Mouse (Mus musculus): ENCODE data around the gene Acta2.
"Not testable (repeated sequence)": the region's sequence is repeated elsewhere in the genome, so short reads cannot be mapped to it uniquely, and the experiment has no call there.

Acta2 gene

DNA sequence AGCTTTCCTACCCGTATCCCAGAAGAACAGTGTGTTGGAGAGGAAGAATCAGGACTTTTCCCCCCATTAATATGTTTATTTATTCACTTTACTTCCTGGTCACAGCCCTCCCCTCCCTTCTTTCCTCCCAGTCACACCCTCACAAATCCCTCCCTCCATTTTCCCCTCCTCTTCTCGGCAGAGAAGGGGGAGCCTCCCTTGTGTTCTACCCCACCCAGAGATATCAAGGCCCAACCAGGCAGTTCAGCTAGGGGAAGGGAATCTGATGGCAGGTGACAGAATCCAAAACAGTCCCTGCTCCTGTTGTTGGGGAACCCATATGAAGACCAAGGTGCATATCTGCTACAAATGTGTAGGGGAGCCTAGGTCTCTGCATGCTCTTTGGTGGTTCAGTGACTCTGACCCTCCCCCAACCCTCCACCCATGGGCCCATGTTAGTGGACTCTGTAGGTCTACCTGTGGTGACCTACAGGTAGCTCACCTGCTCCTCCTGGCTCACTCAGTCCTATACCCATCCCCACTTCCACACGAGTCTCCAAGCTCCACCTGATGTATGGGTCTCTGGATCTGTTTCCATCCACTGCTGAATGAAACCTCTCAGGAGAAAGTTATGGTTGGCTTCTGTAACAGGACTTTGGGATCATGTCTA, 34.5 kb downstream of the Acta2 start:
- no peak for DNase-seq (ENCODE audit: low spot score)

DNA sequence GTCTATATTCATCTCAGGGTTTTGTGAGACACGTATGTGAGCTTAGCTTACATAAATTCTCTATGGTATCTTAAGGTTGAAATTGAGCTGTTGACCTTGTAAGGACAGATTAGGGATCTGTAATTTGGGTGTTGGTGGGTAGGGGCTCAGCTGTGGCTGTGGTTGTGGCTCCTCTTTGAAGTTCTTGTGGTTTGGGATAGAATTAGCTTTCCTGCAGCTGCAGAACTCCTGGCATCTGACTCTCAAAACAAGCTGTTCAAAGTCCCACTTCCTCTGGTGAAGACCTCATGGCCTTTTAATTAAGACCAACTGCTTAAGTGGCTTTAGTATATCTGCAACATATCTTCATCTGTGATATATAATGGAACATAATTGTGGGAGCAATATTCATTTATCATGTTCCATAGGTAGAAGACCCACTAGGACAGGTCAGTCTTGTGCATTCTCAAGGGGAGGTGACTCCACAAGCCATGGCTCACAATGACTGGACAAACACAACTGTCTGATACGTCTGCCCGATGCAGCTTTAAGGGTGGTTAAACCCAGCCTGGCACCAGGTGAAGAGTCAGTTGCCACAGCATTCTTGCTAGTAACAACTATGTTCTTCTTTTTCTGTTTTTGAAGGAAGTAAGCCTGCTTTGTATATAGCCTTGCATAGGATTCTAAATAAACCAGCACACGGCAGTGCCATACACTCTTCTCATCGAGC, 36.0 kb downstream of the Acta2 start:
- DNase-seq (ENCODE audit: low spot score) = no peak

DNA sequence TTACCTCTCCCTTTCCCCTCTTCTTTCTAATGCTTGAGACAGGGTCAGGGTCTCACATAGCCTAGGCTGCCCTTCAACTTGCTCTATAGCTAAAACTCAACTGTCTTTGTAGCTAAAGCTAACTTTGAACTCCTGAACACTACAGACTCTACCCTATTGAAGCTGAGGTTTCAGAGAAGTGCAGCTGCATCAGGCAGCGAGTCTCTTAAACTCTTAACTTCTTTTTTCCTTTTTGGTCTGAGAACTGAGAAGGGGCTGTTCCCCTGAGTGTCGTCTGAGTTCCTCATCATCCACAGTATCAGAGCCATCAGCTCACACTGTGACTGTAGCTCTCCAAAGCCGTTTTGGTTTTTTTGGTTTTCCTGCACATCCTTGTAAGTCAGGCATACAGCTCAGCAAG, 37.6 kb downstream of the Acta2 start:
- no peak for DNase-seq (ENCODE audit: low spot score)

DNA sequence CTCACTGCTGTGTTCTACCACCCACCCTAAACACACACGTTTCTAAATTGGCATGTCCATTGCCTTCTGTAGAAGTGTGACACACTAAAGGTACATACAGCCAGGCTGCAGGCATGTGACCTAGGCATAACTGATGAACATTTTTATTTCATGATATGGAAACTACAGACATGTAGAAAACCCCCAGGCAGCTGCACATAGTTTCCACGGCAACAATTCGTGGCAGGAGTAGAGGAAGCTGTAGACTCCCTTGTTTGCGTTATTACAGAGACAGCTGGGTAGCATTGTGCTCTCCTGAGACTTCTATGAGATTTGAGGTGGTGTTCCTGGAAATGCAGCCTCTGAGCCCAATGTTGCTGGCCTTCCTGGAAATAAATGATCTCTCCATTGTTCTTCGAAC, 38.4 kb downstream of the Acta2 start:
- no peak for DNase-seq (ENCODE audit: low spot score)

DNA sequence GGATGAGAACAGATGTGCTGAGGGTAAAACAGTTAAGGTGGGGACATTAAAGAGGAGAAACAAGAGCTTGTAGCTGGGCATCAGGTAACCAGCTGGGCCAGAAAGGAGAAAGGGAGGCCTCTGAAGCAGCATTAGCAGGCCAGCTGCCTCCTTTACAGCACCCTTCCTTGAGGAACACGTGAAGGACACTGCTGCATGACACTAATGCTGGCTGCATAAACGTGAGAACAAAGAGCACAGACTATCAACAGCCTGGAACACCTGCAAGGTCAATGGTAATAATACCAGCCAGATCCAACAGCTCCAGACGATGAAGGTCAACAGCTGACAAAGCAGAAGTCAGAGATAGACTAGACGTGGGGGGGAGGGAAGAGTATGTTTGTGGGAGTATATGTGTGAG, 41.3 kb downstream of the Acta2 start:
- no peak for DNase-seq (ENCODE audit: low spot score)

DNA sequence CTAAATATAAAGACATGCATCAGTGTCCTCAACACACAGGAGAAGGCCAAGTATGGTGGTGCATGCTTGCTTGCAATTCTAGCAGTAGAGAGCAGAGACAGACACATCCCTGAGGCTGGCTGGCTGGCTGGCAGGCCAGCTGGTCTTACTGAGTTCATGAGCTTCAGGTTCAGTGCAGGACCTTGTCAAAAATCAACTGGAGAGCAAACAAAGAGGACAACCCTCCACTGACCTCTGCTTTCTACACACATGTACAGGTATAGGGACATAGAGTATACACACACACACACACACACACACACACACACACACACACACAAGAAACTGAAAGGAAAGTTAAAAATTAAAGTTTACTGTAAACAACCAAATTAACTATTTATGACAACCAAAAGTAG, 42.1 kb downstream of the Acta2 start:
- DNase-seq (ENCODE audit: low spot score) = no peak

DNA sequence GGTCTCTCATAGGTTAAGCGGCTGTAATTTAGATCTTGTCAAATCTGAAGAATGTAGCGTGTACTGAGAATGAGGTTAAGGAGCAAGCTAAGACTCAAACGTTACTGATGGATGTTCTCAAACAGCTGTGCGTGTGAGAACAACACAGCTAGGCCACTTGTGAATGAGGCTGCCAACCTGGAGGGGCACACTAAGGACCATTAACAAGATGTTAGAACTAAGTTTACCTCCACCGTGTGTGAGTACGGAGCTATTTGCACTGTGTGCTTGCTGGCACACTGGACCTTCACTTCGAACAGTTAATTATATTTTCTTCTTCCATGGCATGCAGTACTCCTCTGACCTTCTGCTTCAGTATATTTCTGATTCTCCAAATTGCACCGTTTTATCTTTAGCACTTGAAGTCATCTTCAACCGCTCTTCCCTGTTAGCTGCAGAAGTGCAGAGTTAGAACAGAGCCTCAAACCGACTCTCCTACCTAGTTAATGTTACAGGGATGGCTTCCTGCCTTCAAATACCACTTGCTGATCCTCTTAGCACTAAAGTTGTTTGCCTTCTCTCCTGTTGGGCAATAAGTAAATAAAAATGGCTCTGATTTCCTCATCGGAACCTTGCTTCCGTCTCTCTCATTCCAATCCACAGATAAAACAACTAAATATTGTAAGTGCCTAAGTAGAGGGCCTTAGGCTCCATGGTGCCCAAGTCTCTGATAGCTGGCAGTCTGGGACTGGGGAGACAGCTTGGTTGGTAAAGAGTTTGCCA, 42.7 kb downstream of the Acta2 start:
- no peak for DNase-seq (ENCODE audit: low spot score)

DNA sequence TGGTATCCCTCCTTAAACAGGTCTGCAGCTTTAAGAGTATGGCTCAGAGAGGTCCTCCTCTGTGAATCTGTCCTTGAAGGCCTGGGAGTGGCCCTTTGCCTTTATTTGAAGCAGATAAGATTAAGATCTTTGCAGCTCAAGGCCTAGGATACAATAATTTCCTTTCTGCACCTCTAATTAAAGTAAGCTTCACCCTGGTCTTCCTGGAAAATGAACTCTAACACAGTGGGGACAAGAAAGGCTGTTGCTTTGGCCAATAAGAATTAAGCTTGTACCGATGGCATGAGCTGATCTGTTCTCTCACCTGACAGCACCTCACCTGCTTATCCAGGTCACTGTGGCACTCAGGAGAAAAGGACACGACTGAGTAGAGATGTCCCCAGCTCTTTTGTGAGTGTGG, 44.5 kb downstream of the Acta2 start:
- DNase-seq (ENCODE audit: low spot score) = no peak

DNA sequence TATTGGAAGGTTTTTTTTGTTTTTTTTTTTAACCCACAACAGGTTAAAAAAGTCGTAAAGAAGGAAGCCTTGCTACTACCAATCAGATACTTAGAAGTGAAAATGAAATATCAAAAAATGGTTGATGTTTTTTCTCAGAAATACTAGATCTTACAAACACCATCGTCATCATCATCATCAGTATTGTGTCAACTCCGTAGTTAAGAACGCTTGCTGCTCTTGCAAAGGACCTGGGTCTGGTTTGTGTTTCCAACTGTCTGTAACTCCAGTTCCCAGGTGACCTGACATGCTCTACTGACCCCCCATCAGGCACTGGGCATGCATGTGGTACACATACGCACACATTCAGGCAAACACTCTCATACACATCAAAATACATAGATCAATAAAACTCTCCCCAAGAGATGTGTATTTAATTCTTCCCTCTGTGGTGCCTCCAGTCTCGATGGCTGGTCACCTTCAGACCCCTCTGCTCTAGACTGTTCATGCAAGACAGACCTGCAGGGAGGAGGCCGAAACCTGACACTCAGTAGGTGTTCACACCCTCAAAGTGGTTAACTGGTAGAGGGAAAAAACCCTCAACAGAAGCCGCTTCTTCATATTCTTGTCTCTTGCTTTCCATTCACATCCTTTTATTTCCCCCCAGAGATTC, 45.3 kb downstream of the Acta2 start:
- DNase-seq (ENCODE audit: low spot score) = no peak

DNA sequence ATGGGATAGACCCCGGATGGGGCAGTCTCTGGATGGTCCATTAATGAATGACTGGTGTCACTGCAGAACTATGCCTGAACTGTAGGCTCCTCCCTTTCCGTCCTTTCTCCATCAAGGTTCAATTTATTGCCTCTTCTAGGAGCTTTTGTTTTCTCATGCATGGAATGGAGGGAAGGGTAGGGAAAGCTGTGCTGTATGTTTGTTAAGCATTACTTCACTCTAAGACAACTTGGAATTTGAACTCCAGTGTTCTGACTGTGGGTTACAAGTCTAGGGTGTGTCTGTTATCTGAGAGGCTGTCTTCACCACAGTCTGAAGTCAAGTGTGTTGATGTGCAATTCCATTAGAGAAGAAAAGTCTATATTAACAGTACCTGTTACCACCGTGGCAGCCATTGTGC, 46.4 kb downstream of the Acta2 start:
- no peak for DNase-seq (ENCODE audit: low spot score)

DNA sequence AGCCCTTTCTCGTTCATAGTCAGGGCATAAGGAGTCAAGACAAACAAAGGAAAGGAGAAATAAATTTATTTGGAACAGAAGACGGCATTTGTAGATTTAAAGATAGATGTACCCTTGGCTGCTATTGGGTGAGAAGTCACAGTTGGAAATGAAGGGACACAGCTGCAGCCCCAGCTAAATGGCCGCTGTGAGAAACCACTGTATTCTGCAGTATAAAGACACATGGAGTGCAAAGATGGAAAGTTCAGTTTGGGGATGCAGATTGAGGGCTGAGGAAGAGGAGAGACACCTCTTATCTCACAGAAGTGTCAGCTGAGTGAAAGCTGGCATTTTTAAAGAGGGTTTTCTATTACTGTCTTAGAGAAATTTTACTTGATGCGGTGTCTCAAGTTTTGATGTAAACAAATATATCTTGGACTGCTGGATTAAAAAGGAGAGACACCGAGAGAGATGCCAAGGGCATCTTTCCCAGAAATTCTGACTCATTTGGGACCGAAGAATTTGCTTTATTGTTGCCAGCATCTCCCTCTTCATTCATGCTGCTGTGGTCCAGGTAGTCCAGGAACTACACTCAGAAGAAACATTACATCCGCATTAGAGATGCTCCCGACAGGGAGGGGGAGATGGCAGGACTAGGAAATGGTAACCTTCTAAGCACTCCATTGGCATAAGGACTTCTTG, 48.5 kb downstream of the Acta2 start:
- DNase-seq (ENCODE audit: low spot score) = no peak

DNA sequence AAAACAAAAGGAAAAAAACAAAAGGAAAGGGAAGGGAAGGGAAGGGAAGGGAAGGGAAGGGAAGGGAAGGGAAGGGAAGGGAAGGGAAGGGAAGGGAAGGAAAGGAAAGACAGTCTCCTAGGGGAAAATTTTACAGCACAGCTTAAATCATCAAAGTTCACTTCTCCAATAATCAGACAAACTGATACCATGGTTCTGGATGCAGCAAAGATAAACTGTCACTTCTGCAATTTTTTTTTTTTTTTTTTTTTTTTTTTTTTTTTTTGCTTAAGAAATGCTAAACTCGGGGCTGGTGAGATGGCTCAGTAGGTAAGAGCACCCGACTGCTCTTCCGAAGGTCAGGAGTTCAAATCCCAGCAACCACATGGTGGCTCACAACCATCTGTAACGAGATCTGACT, 49.3 kb downstream of the Acta2 start:
- not testable (repeated sequence) for DNase-seq (ENCODE audit: low spot score)

DNA sequence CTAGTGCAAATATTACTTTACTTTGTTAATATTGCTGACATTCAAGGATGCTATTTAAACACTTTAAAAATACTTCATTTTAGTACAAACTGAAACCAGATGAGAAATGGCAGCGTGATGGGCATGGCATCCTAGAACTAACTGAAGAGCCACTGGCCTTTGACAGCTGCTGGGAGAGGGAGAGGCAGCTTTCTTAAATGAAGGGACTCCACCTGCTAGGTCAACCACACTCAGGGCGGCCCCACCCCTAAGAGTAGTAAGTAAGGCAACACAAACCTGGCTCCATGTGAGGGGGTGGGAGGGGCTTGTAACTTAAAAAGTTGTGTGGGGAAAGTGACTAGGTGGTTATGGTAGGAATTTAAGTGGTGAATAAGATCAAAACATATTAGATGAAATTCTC, 52.7 kb downstream of the Acta2 start:
- no peak for DNase-seq (ENCODE audit: low spot score)

DNA sequence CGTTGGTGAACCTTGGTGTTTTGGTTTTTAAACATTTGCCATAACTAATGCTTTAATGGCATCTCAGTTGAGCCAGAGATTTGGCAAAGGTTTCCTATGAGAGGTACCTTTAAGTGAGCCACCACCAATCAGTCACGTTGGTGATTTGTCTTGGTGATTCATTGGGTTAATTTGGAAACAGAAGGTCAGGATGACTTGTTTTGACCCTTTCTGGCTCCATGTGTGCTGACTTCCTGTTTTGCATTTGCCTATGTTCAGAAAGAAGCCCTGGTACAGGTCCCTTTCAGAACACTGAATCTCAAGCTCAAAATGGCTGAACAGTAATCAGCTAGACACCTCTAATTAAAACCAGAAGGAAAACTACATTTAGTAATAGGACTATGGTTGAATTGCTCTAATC, 55.9 kb downstream of the Acta2 start:
- no peak for DNase-seq (ENCODE audit: low spot score)

DNA sequence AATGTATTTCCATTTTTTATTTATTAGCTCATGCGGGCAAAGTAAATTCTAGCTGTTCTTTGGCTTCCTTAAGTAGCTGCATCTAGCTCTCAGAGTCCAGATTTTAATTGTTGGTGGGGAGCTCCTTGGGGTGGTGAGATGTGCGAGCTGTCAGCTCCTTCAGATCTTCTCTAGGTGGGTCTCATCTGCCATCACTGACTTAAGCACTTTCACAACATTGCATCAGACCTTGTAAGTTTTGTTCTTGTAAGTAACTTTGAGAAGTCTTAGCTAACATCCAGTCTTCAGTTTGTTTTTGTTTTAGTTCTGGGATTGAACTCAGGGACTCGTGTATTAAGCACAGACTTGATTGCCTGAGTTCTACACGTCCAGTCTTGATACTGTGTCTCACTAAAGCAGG, 56.5 kb downstream of the Acta2 start:
- DNase-seq (ENCODE audit: low spot score) = no peak

DNA sequence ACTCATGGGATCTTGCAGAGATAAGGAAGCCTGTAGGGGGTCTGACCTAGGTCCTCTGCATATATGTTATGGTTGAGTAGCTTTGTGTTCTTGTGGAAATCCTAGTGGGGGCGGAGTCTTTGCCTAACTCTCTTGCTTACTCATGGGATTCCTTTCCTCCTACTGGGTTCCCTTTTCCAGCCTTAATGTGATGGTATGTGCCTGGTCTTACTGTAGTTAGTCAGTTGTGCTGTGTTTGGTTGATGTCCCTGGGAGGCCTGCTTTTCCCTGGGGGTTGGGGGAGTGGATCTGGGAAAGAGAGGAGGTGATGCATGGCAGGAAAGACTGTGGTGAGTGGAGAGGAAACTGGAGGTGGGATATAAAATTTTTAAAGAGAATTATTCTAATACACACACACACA, 57.3 kb downstream of the Acta2 start:
- DNase-seq (ENCODE audit: low spot score) = no peak

DNA sequence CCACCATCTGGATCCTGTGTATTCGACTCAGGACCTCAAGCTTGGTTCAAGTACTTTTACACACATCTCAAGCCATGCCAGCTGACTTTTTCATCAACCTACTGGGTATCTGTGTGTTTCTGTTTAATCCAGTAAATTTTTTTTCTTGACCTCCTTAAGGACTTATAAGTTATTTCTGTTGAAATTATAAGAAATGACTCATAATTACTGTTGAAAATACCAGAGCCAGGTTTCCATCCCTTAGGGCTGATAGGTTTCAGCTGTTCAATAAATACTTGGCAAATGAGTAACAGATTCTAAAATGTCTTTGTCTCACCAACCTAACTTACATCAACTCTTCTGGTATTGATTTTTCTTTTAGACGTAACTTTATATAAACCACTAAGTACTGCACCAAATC, 60.4 kb downstream of the Acta2 start:
- no peak for DNase-seq (ENCODE audit: low spot score)

DNA sequence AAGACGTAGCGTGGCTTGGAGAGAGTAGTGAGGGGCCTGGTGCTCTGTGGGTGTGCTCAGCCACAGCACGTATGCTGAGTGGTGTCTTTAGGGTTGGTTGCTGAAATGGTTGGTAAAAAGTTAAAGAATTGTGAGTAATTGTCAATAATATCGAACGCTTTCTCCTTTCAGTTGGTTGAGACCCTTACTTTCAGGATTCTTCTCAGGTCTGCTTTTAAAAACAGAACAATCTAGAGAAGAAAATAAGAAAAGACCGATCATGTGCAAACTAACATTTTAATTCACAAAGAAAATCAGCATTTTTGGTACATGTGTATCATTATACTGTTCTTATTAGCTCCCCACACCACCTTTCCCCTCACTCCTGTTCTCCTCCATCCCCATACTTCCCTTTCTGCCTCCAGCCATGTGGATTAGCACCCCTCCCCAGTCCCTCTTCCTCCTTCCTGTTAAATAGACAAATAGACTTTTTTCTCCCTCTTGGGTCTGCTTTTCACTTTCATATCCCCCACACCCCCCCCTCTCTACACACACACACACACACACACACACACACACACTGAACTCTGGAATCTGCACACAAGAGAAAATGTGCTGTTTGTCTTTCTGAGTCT, 61.2 kb downstream of the Acta2 start:
- DNase-seq (ENCODE audit: low spot score) = no peak

DNA sequence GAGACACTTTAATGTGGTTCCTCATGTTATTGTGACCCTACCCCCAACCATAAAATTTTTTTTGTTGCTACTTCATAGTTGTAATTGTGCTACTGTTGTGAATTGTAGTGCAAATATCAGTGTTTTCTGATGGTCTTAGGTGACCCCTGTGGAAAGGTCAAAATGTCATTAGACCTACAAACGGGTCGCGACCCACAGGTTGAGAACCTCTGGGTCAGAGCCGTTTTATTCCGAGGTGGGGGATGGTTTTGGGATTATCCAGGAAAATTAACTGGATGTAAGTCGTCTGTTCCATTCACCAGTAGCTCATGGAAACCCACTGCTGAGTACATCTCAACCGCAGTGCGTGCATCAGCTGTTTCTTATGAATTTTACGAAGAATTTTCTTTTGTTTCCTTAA, 61.7 kb downstream of the Acta2 start:
- no peak for DNase-seq (ENCODE audit: low spot score)

DNA sequence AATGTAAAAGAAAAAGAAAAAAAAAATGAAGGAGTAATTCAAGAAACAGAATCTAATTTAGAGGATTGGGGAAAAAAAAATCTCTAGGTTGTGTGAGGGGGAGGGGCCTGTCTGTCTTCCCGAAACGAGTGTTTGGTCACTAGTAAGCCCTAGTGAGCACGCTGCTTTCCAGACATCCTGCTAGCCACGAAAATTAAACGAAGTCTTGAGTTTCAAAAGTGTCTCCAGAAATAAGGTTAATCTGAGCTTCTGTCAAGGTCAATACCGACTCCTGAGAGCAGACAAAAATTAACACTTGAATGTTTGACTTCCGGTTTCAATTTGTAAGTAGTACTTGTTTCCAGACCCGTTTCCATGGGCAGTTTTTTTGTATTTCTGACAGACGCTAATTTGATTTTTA, 62.2 kb downstream of the Acta2 start:
- peak; percentile 55 for DNase-seq (ENCODE audit: low spot score)

DNA sequence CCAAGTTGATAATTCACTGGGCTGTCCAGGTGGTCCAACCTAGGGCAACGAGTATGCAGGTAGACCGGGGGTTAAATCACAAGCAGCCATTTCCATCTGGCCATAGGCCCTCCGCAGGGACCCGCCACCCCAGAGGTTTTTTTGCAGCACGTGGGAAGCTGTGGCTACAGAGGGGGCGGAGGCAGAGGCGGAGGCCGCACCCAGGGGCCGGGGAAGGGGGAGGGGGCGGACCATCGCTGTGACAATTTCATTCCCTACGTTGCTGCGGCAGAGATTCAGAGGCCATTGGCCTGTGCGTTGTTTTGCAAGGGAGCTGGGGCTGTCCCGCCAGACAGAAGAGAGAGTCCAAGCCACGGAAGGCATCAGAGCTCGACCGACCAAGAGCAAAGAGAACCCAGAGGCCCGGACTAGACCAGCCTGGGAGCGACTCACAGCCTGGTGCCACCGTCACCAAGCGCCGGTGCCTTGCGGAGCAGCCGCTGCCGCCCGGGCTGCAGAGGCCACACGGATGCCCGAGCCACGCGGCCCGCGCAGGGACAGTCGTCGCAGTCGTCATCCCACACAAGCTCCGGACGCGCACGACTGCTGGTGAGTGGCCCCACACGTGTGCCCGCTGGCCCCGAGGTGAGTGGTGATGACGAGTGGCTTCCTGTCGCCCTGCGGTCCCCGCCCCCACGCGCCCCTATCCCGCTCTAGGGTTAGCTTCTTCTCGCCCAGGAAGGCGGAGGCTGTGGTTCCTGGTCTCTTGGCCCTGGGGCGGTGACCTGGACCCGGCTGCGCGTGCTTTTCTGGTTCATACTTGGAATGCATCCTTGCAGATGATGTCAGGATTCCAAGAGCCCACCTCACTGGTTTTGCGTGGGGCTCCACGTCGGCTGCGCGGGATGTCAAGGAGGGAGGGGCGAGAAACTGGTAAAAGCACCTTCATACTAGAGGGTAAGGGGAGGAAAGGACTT, 63.1 kb downstream of the Acta2 start, which contains the start of gene Stambpl1:
Gene Stambpl1 (plus strand): TSS at position 222 of the 956 bp plus-strand sequence.
- DNase-seq (ENCODE audit: low spot score) = peak; percentile 78

Measured in testis, postnatal 10 days (tissue).